Mouse (Mus musculus) limb, embryonic 13.5 days (tissue): Measurements from ENCODE around the gene Olfr47. TPM values are rescaled to one million over a fixed set of nuclear protein-coding genes. Genes with fewer than 3 reads are reported as not detected.
"Not testable (repeated sequence)": the region's sequence is repeated elsewhere in the genome, so short reads cannot be mapped to it uniquely, and the experiment has no call there.

ENCODE experiments used
- ATAC-seq: fragments of 200-750 bp; cut with Nextera tagmentation; 2 replicates; pipeline ENCODE4 v1.8.0; 2017; ENCODE audit warnings: low read depth, moderate number of reproducible peaks, moderate TSS enrichment; ENCODE audit not compliant: low FRiP score
- H3K27ac ChIP-seq: fragments of 300-500 bp; sonication (generic); 2 replicates; pipeline ENCODE4 v1.5.1; 2015; ENCODE audit warnings: inconsistent platforms, mild to moderate bottlenecking, moderate library complexity
- H3K27me3 ChIP-seq: fragments of 300-500 bp; sonication (generic); 2 replicates; pipeline ENCODE4 v1.6.1; 2015; ENCODE audit warnings: mild to moderate bottlenecking, inconsistent platforms
- H3K36me3 ChIP-seq: fragments of 300-500 bp; sonication (generic); 2 replicates; pipeline ENCODE4 v1.6.1; 2015; ENCODE audit warnings: inconsistent platforms, mild to moderate bottlenecking, moderate library complexity
- H3K4me1 ChIP-seq: fragments of 300-500 bp; sonication (generic); 2 replicates; pipeline ENCODE4 v1.6.1; 2015; ENCODE audit warnings: inconsistent platforms
- H3K4me2 ChIP-seq: fragments of 300-500 bp; sonication (generic); replicated peaks from 2 replicates; pipeline ENCODE4 v1.6.1; 2015; ENCODE audit warnings: inconsistent platforms, mild to moderate bottlenecking, moderate library complexity
- H3K4me3 ChIP-seq: fragments of 300-500 bp; sonication (generic); 2 replicates; pipeline ENCODE4 v1.5.1; 2015; ENCODE audit warnings: moderate library complexity, mild to moderate bottlenecking, inconsistent platforms
- H3K9ac ChIP-seq: fragments of 300-500 bp; sonication (generic); 2 replicates; pipeline ENCODE4 v1.6.1; 2015; ENCODE audit warnings: mild to moderate bottlenecking, inconsistent platforms
- H3K9me3 ChIP-seq: fragments of 300-500 bp; sonication (generic); 2 replicates; pipeline ENCODE4 v1.6.1; 2016; ENCODE audit warnings: inconsistent platforms
- WGBS: fragments of 180-500 bp; shearing (Covaris S2); methylation state at CpG from one replicate; pipeline ENCODE4 v1.1.7; 2015; 5-methylcytosine and 5-hydroxymethylcytosine counted together
- polyA plus RNA-seq: library from polyadenylated mRNA; unstranded; fragments of >200 nt; fragmentation: Nextera tagmentation; extraction: Ambion mirVana; gene quantifications from 2 replicates; pipeline ENCODE4 v1.2.1, GENCODE M21; 2015

The Olfr47 gene
- not detected in 2 replicates for polyA plus RNA-seq

- not testable (repeated sequence) for H3K9ac ChIP-seq, H3K9me3 ChIP-seq, H3K36me3 ChIP-seq, H3K4me1 ChIP-seq, H3K4me3 ChIP-seq, ATAC-seq, H3K27me3 ChIP-seq, H3K27ac ChIP-seq, H3K4me2 ChIP-seq
- WGBS, result 78% methylated on average over 1 of the region's 1 CpGs
These were observed at the start of gene Olfr47 for GRCm38 (mm10) chr6:43231255-43231654. Gene Olfr47 (plus strand): TSS chr6:43231529.

GRCm38 (mm10) chr6:43190986-43191385 lies 40.3 kb upstream of the Olfr47 start:
- no peak overlapping the region for H3K4me2 ChIP-seq
- H3K27ac ChIP-seq, result no peak overlapping the region
- H3K4me1 ChIP-seq, result no peaks in the 10 kb centered on the region
- H3K36me3 ChIP-seq, result no peaks in the 10 kb centered on the region
- H3K9ac ChIP-seq, result no peak overlapping the region
- no peaks in the 10 kb centered on the region for H3K27me3 ChIP-seq
- H3K9me3 ChIP-seq, result no peaks in the 10 kb centered on the region
- H3K4me3 ChIP-seq, result no peak overlapping the region
- WGBS, result 81% methylated on average over 3 of the region's 3 CpGs
- no peak for ATAC-seq

- no peaks in the 10 kb centered on the region for H3K27me3 ChIP-seq
- no peak within 1 kb of the TSS for H3K9ac ChIP-seq
- H3K9me3 ChIP-seq, result no peaks in the 10 kb centered on the region
- no peak within 1 kb of the TSS for H3K4me2 ChIP-seq
- no peak for ATAC-seq
- no peak within 1 kb of the TSS for H3K27ac ChIP-seq
- H3K36me3 ChIP-seq, result no peaks in the 10 kb centered on the region
- no peak within 1 kb of the TSS for H3K4me3 ChIP-seq
- H3K4me1 ChIP-seq, result no peaks in the 10 kb centered on the region
These were observed 34.5 kb upstream of the Olfr47 start, which contains the start of gene Olfr435 for GRCm38 (mm10) chr6:43196781-43197180. Gene Olfr435 (plus strand): TSS chr6:43197146.

- Histone ChIP-seq H3K9me3 (no peaks in the 10 kb centered on the region), H3K27me3 (no peaks in the 10 kb centered on the region), H3K27ac (no peak overlapping the region), H3K9ac (no peak overlapping the region), H3K4me1 (no peaks in the 10 kb centered on the region), H3K4me3 (no peak overlapping the region), H3K4me2 (no peak overlapping the region), H3K36me3 (no peaks in the 10 kb centered on the region)
- ATAC-seq, result no peak
- 87% methylated on average over 3 of the region's 3 CpGs for whole genome bisulfite sequencing
These were observed 33.2 kb upstream of the Olfr47 start for GRCm38 (mm10) chr6:43198094-43198493.

- Histone ChIP-seq H3K9me3 (no peaks in the 10 kb centered on the region), H3K36me3 (no peaks in the 10 kb centered on the region), H3K4me2 (no peak overlapping the region), H3K27ac (no peak overlapping the region), H3K9ac (no peak overlapping the region), H3K4me3 (no peak overlapping the region), H3K27me3 (no peaks in the 10 kb centered on the region), H3K4me1 (no peaks in the 10 kb centered on the region)
- ATAC-seq, result no peak
These were observed 28.5 kb upstream of the Olfr47 start for GRCm38 (mm10) chr6:43202786-43203185.

GRCm38 (mm10) chr6:43205355-43205754 lies 26.0 kb upstream of the Olfr47 start:
- Histone ChIP-seq H3K27ac (no peak overlapping the region), H3K9ac (no peak overlapping the region), H3K36me3 (no peaks in the 10 kb centered on the region), H3K4me3 (no peak overlapping the region), H3K9me3 (no peaks in the 10 kb centered on the region), H3K4me1 (no peaks in the 10 kb centered on the region), H3K27me3 (no peaks in the 10 kb centered on the region), H3K4me2 (no peak overlapping the region)
- ATAC-seq, result no peak
- 36% methylated on average over 2 of the region's 2 CpGs for WGBS

- H3K27ac ChIP-seq, H3K9ac ChIP-seq, H3K4me2 ChIP-seq, H3K36me3 ChIP-seq, H3K27me3 ChIP-seq, H3K9me3 ChIP-seq, ATAC-seq, H3K4me1 ChIP-seq, H3K4me3 ChIP-seq: not testable (repeated sequence)
These were observed 18.5 kb upstream of the Olfr47 start, which contains the start of gene Olfr434 for GRCm38 (mm10) chr6:43212873-43213272. Gene Olfr434 (plus strand): TSS chr6:43213021.

GRCm38 (mm10) chr6:43242061-43242460 lies 10.7 kb downstream of the Olfr47 start:
- Histone ChIP-seq H3K9ac (no peak overlapping the region), H3K4me1 (no peaks in the 10 kb centered on the region), H3K36me3 (no peaks in the 10 kb centered on the region), H3K27me3 (no peaks in the 10 kb centered on the region), H3K4me2 (no peak overlapping the region), H3K4me3 (no peak overlapping the region), H3K9me3 (no peaks in the 10 kb centered on the region), H3K27ac (no peak overlapping the region)
- no peak for ATAC-seq
- 9% methylated on average over 4 of the region's 4 CpGs for WGBS

- no peak for ATAC-seq
- H3K27me3 ChIP-seq, result no peaks in the 10 kb centered on the region
- H3K4me1 ChIP-seq, result no peaks in the 10 kb centered on the region
- H3K9me3 ChIP-seq, result no peaks in the 10 kb centered on the region
- H3K27ac ChIP-seq, result no peak overlapping the region
- no peaks in the 10 kb centered on the region for H3K36me3 ChIP-seq
- 65% methylated on average over 3 of the region's 3 CpGs for WGBS
- no peak overlapping the region for H3K4me2 ChIP-seq
- no peak overlapping the region for H3K4me3 ChIP-seq
- H3K9ac ChIP-seq, result no peak overlapping the region
These were observed 16.1 kb downstream of the Olfr47 start for GRCm38 (mm10) chr6:43247396-43247795.

GRCm38 (mm10) chr6:43252994-43253393 lies 21.7 kb downstream of the Olfr47 start:
- H3K27ac ChIP-seq, result no peak overlapping the region
- H3K9me3 ChIP-seq, result no peaks in the 10 kb centered on the region
- H3K4me1 ChIP-seq, result no peaks in the 10 kb centered on the region
- H3K36me3 ChIP-seq, result no peaks in the 10 kb centered on the region
- H3K4me2 ChIP-seq, result no peak overlapping the region
- no peak overlapping the region for H3K9ac ChIP-seq
- no peak for ATAC-seq
- 76% methylated on average over 1 of the region's 1 CpGs for WGBS
- no peak overlapping the region for H3K4me3 ChIP-seq
- no peaks in the 10 kb centered on the region for H3K27me3 ChIP-seq

GRCm38 (mm10) chr6:43254193-43254926 lies 23.0 kb downstream of the Olfr47 start:
- Histone ChIP-seq H3K36me3 (no peaks in the 10 kb centered on the region), H3K9me3 (no peaks in the 10 kb centered on the region), H3K27me3 (no peaks in the 10 kb centered on the region), H3K4me2 (no peak overlapping the region), H3K27ac (no peak overlapping the region), H3K4me1 (no peaks in the 10 kb centered on the region), H3K9ac (no peak overlapping the region), H3K4me3 (no peak overlapping the region)
- ATAC-seq, result no peak
- WGBS, result 70% methylated on average over 7 of the region's 7 CpGs

GRCm38 (mm10) chr6:43260756-43261155 lies 29.4 kb downstream of the Olfr47 start:
- Histone ChIP-seq H3K9ac (no peak overlapping the region), H3K4me2 (no peak overlapping the region)

More at GRCm38 (mm10) chr6:43260756-43261155, 29.4 kb downstream of the Olfr47 start:
- ATAC-seq, result no peak
- 74% methylated on average over 2 of the region's 2 CpGs for WGBS
- Histone ChIP-seq H3K27me3 (no peaks in the 10 kb centered on the region), H3K36me3 (no peaks in the 10 kb centered on the region), H3K4me3 (no peak overlapping the region), H3K4me1 (no peaks in the 10 kb centered on the region), H3K27ac (no peak overlapping the region), H3K9me3 (no peaks in the 10 kb centered on the region)
